Comparison of ENCODE assay signal across 11 mouse cellular contexts in the genomic region with DNA sequence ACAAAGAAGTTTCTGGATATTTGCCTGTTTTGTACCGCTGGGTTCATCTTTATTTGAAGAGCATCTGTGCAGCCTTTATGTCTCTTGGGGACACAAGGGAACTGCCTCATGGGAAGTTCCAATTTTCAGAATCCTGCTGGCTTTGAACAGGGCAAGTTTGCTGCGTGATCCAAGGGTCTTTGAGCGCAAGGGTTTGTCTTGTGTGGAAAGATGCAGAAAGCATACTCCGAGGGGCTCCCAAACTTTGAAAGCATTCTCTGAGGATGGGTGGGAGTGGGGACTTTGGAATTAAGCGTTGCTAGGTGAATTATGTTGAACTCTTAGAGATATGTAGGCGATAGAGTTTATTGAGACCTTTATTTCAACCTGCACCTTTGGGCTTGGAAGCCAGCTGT.
DNase-seq lines count a peak whose midpoint lies in the region; ATAC-seq lines count a peak whose summit lies in the region.
"Had no signal": no experiment of that assay in that cellular context is flagged by ENCODE, and none has a peak within 500 bp of the region (broad histone marks: within the 10 kb centered on the region; RNA-seq: fewer than 3 reads in every experiment).

No protein-coding gene starts in this region.

- 0 out of 2 replicates have a peak, but pooled peaks have one; percentile 14 for ATAC-seq in kidney, embryonic 14.5 days (ENCODE audit: low FRiP score, low TSS enrichment)
- no peak for ATAC-seq in embryonic facial prominence, embryonic 13.5 days (ENCODE audit: insufficient number of reproducible peaks, insufficient read depth, low FRiP score, low TSS enrichment, low read depth)
- no peak for ATAC-seq in hindbrain, embryonic 15.5 days (ENCODE audit: low FRiP score, low read depth)
- ATAC-seq in midbrain, embryonic 16.5 days = no peak
- ATAC-seq in cerebellum, adult (ENCODE audit: insufficient number of reproducible peaks, low FRiP score, low TSS enrichment) = no peak

- no peak overlapping the region for H3K27ac ChIP-seq in kidney, embryonic 14.5 days (ENCODE audit: low read depth, low read length)
- H3K27ac ChIP-seq in embryonic facial prominence, embryonic 13.5 days = no peak overlapping the region
- H3K27ac ChIP-seq in hindbrain, embryonic 15.5 days (replicated peaks) = peak overlapping the region; percentile 88
- peak overlapping the region; percentile 86 for H3K27ac ChIP-seq in midbrain, embryonic 16.5 days (ENCODE audit: low read length)

- H3K4me1 ChIP-seq in kidney, embryonic 14.5 days (ENCODE audit: control insufficient read depth, insufficient read depth, low read length) = no peaks in the 10 kb centered on the region
- H3K4me1 ChIP-seq in embryonic facial prominence, embryonic 13.5 days = peaks cover 14% of the 10 kb centered on the region
- H3K4me1 ChIP-seq in hindbrain, embryonic 15.5 days (replicated peaks) = peaks cover 7% of the 10 kb centered on the region; the same call in 1 of the 2 replicates
- peaks cover 7% of the 10 kb centered on the region for H3K4me1 ChIP-seq in midbrain, embryonic 16.5 days (ENCODE audit: control insufficient read depth, insufficient read depth, low read length)

- peak overlapping the region; percentile 43 for H3K4me3 ChIP-seq in kidney, embryonic 14.5 days (ENCODE audit: low read length)
- H3K4me3 ChIP-seq in embryonic facial prominence, embryonic 13.5 days = peak overlapping the region; percentile 54
- H3K4me3 ChIP-seq in hindbrain, embryonic 15.5 days = peak overlapping the region; percentile 60
- peak overlapping the region; percentile 62 for H3K4me3 ChIP-seq in midbrain, embryonic 16.5 days (ENCODE audit: low read depth, low read length)

- H3K36me3 ChIP-seq in kidney, embryonic 14.5 days (ENCODE audit: control insufficient read depth, insufficient read depth, low read length) = no peaks in the 10 kb centered on the region
- no peaks in the 10 kb centered on the region for H3K36me3 ChIP-seq in embryonic facial prominence, embryonic 13.5 days
- no peaks in the 10 kb centered on the region for H3K36me3 ChIP-seq in hindbrain, embryonic 15.5 days
- H3K36me3 ChIP-seq in midbrain, embryonic 16.5 days (ENCODE audit: control insufficient read depth, insufficient read depth, low read length) = no peaks in the 10 kb centered on the region

- H3K4me2 ChIP-seq in kidney, embryonic 14.5 days (replicated peaks; ENCODE audit: low read depth, low read length) = peak overlapping the region; percentile 89
- H3K4me2 ChIP-seq in embryonic facial prominence, embryonic 13.5 days = peak overlapping the region; percentile 94
- peak overlapping the region; percentile 75 for H3K4me2 ChIP-seq in hindbrain, embryonic 15.5 days
- peak overlapping the region; percentile 70 for H3K4me2 ChIP-seq in midbrain, embryonic 16.5 days (ENCODE audit: low read length)

- peak overlapping the region; percentile 31; the same call in 1 of the 2 replicates for H3K9ac ChIP-seq in kidney, embryonic 14.5 days (ENCODE audit: low read depth, low read length)
- H3K9ac ChIP-seq in embryonic facial prominence, embryonic 13.5 days = peak overlapping the region; percentile 64
- peak overlapping the region; percentile 70 for H3K9ac ChIP-seq in hindbrain, embryonic 15.5 days
- peak overlapping the region; percentile 82 for H3K9ac ChIP-seq in midbrain, embryonic 16.5 days (ENCODE audit: low read depth, low read length)

- DNase-seq in kidney, postnatal 4 days = no peak
- no peak for DNase-seq in frontal cortex, postnatal 10 days (ENCODE audit: low spot score in 2 of 2)
- DNase-seq in cerebellum, adult 8-10 months = no peak
- DNase-seq: kidney, adult 9 months; lung, postnatal 4 days had no signal

- H3K9me3 ChIP-seq in kidney, embryonic 14.5 days (ENCODE audit: control insufficient read depth, low read length) = no peaks in the 10 kb centered on the region
- H3K9me3 ChIP-seq in embryonic facial prominence, embryonic 13.5 days = no peaks in the 10 kb centered on the region
- no peaks in the 10 kb centered on the region for H3K9me3 ChIP-seq in hindbrain, embryonic 15.5 days
- H3K9me3 ChIP-seq in midbrain, embryonic 16.5 days (replicated peaks; ENCODE audit: control insufficient read depth, low read length, poor library complexity, severe bottlenecking) = 0 out of 2 replicates have a peak, but pooled peaks cover 4% of the 10 kb centered on the region

- H3K27me3 ChIP-seq in kidney, embryonic 14.5 days (ENCODE audit: control insufficient read depth, insufficient read depth, low read length) = peaks cover 11% of the 10 kb centered on the region
- peaks cover 24% of the 10 kb centered on the region for H3K27me3 ChIP-seq in embryonic facial prominence, embryonic 13.5 days
- no peaks in the 10 kb centered on the region for H3K27me3 ChIP-seq in hindbrain, embryonic 15.5 days
- H3K27me3 ChIP-seq in midbrain, embryonic 16.5 days (ENCODE audit: control insufficient read depth, insufficient read depth, low read depth, low read length) = no peaks in the 10 kb centered on the region
- H3K27me3 ChIP-seq: CH12.LX had no signal

- WGBS in kidney, embryonic 14.5 days = 6% methylated on average over 6 of the region's 6 CpGs
- 2% methylated on average over 6 of the region's 6 CpGs for WGBS in embryonic facial prominence, embryonic 13.5 days
- 2% methylated on average over 6 of the region's 6 CpGs for WGBS in hindbrain, embryonic 15.5 days
- 0% methylated on average over 6 of the region's 6 CpGs for WGBS in midbrain, embryonic 16.5 days

Comparison
In these comparisons a context has a peak if more than half of its experiments do, and no peak if none do; other contexts are left out.
1. H3K27ac ChIP-seq: peak in hindbrain, embryonic 15.5 days (single experiment) and midbrain, embryonic 16.5 days (single experiment); none in kidney, embryonic 14.5 days (single experiment) and embryonic facial prominence, embryonic 13.5 days (single experiment).
2. H3K9ac ChIP-seq: peak in every context shown above with its lines; median percentile 82 in midbrain, embryonic 16.5 days; 70 in hindbrain, embryonic 15.5 days; 64 in embryonic facial prominence, embryonic 13.5 days; 31 in kidney, embryonic 14.5 days.
3. Peak in every context shown above with its lines, with median percentiles within 50 percentile points of each other: H3K4me2 ChIP-seq and H3K4me3 ChIP-seq.